In the genomic region with DNA sequence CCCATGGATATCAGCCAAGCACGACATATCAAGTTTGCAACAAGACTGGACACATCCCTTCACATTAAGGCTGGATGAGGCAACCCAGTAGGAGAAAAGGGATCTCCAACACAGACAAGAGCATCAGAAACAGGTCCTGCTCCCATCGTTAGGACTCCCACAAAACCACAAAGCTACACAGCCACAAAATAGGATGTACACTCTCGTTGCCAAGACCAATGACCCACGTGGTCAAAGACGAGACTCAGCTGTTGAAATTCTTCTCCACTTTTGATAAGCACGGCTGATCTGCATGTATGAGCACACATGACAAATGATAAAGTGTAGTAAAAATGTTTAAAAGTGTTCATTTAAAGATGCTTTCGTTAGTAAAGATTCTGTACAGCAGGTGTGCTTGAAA, we compare ENCODE assay signal across 15 mouse cellular contexts.
"Had no signal": no experiment of that assay in that cellular context is flagged by ENCODE, and none has a peak within 500 bp of the region (broad histone marks: within the 10 kb centered on the region; RNA-seq: fewer than 3 reads in every experiment).

No protein-coding gene starts in this region.

- H3K27me3 ChIP-seq: intestine, embryonic 15.5 days; midbrain, embryonic 12.5 days; neural tube, embryonic 15.5 days had no signal

- H3K36me3 ChIP-seq: intestine, embryonic 15.5 days; limb, embryonic 12.5 days; liver, embryonic 13.5 days; midbrain, embryonic 12.5 days; neural tube, embryonic 15.5 days had no signal

- H3K4me1 ChIP-seq: liver, embryonic 13.5 days; megakaryocyte, embryonic 14.5 days; midbrain, embryonic 12.5 days had no signal

- ATAC-seq: intestine, embryonic 15.5 days; liver, postnatal 0 days had no signal

- DNase-seq: kidney, adult 18-20 months; kidney, postnatal 25 days; liver; liver, embryonic 13.5 days; liver, postnatal 0 days; lung, postnatal 36 days; right cerebral cortex, adult 18-20 months; right cerebral cortex, postnatal 25 days had no signal

- H3K4me2 ChIP-seq: intestine, embryonic 15.5 days; limb, embryonic 12.5 days; liver, embryonic 13.5 days; midbrain, embryonic 12.5 days; neural tube, embryonic 15.5 days had no signal

- H3K27ac ChIP-seq: intestine, embryonic 15.5 days; layer of hippocampus, adult 2 months; limb, embryonic 12.5 days; liver, embryonic 13.5 days; midbrain, embryonic 12.5 days; neural tube, embryonic 15.5 days; stomach, postnatal 0 days had no signal

- H3K4me3 ChIP-seq: intestine, embryonic 15.5 days; layer of hippocampus, adult 2 months; limb, embryonic 12.5 days; liver, embryonic 13.5 days; megakaryocyte, embryonic 14.5 days; midbrain, embryonic 12.5 days; neural tube, embryonic 15.5 days had no signal

- H3K9me3 ChIP-seq: intestine, embryonic 15.5 days; limb, embryonic 12.5 days; liver, embryonic 13.5 days; megakaryocyte, embryonic 14.5 days; midbrain, embryonic 12.5 days; neural tube, embryonic 15.5 days had no signal

- H3K9ac ChIP-seq: intestine, embryonic 15.5 days; limb, embryonic 12.5 days; liver, embryonic 13.5 days; liver, postnatal 0 days; midbrain, embryonic 12.5 days; neural tube, embryonic 15.5 days had no signal
